Mouse (Mus musculus) C2C12 (cell line): ENCODE results near the gene Retn. TPM values are rescaled to one million over a fixed set of nuclear protein-coding genes. Genes with fewer than 3 reads are reported as not detected.

Experiments
- H3K27me3 ChIP-seq: one replicate; pipeline ENCODE4 v1.6.1; 2011; ENCODE audit not compliant: control insufficient read depth, insufficient read depth, insufficient read length
- H3K36me3 ChIP-seq: one replicate; pipeline ENCODE4 v1.6.1; 2011; ENCODE audit not compliant: control insufficient read depth, insufficient read depth
- H3K4me3 ChIP-seq: one replicate; pipeline ENCODE4 v1.5.1; 2011; ENCODE audit warnings: mild to moderate bottlenecking, control low read depth; ENCODE audit not compliant: poor library complexity, insufficient read depth, severe bottlenecking
- H3K79me2 ChIP-seq: one replicate; pipeline ENCODE4 v1.6.1; 2011; ENCODE audit not compliant: control insufficient read depth, insufficient read depth
- H3K79me3 ChIP-seq: one replicate; pipeline ENCODE4 v1.6.1; 2011; ENCODE audit warnings: low read depth, control low read depth
- H3ac ChIP-seq: one replicate; pipeline ENCODE3; 2011; ENCODE audit warnings: low read depth; ENCODE audit not compliant: control insufficient read depth, insufficient read length
- CEBPB ChIP-seq: IDR thresholded peaks from one replicate; pipeline ENCODE4 v1.6.1; 2011; ENCODE audit warnings: low read depth, mild to moderate bottlenecking, control low read depth, moderate library complexity
- CTCF ChIP-seq: IDR thresholded peaks from one replicate; pipeline ENCODE4 v1.5.1; 2011; ENCODE audit not compliant: control insufficient read depth, insufficient read depth, insufficient read length
- FOSL1 ChIP-seq: IDR thresholded peaks from one replicate; pipeline ENCODE4 v1.8.0; 2011; ENCODE audit warnings: mild to moderate bottlenecking, low read length; ENCODE audit not compliant: poor library complexity, insufficient read depth, severe bottlenecking
- MAX ChIP-seq: IDR thresholded peaks from one replicate; pipeline ENCODE4 v1.6.1; 2011; ENCODE audit warnings: mild to moderate bottlenecking, control low read depth
- MYOD1 ChIP-seq: IDR thresholded peaks from one replicate; pipeline ENCODE4 v1.6.1; 2011; ENCODE audit warnings: low read depth; ENCODE audit not compliant: control insufficient read depth, insufficient read length
- MYOG ChIP-seq: IDR thresholded peaks from one replicate; pipeline ENCODE4 v1.6.1; 2011; ENCODE audit not compliant: control insufficient read depth, insufficient read length; ENCODE audit errors: extremely low read depth
- USF1 ChIP-seq: IDR thresholded peaks from one replicate; pipeline ENCODE4 v1.6.1; 2011; ENCODE audit warnings: low read depth, mild to moderate bottlenecking, control low read depth, moderate library complexity
- polyA plus RNA-seq: library from polyadenylated mRNA; unstranded; fragments of >200 nt; fragmentation: generic; extraction: Trizol; gene quantifications from one replicate; pipeline ENCODE4 v1.2.1, GENCODE M21; 2012; ENCODE audit warnings: missing spikeins

The Retn gene
- polyA plus RNA-seq, 1 experiment = not detected

- Histone ChIP-seq H3ac (peak overlapping the region; percentile 54), H3K79me3 (peaks cover 30% of the 10 kb centered on the region), H3K36me3 (peaks cover 15% of the 10 kb centered on the region), H3K4me3 (peak overlapping the region; percentile 65), H3K79me2 (peaks cover 36% of the 10 kb centered on the region), H3K27me3 (no peaks in the 10 kb centered on the region)
- TF ChIP-seq USF1 (no peak), MYOD1 (no peak), MYOG (no peak), FOSL1 (no peak), CEBPB (no peak), CTCF (no peak)
These were observed 33.5 kb upstream of the Retn start for GRCm38 (mm10) chr8:3622119-3622518.

GRCm38 (mm10) chr8:3625445-3625844 lies 30.1 kb upstream of the Retn start, which contains the start of gene Pcp2:
Pcp2 (minus strand) TSS chr8:3625545.
- TF ChIP-seq MYOD1 (no peak), MAX (no peak), CTCF (no peak), FOSL1 (no peak), CEBPB (no peak), USF1 (no peak), MYOG (no peak)
- Histone ChIP-seq H3K36me3 (no peaks in the 10 kb centered on the region), H3ac (no peak within 1 kb of the TSS), H3K4me3 (no peak within 1 kb of the TSS), H3K27me3 (no peaks in the 10 kb centered on the region), H3K79me2 (peaks cover 7% of the 10 kb centered on the region), H3K79me3 (peaks cover 6% of the 10 kb centered on the region)

GRCm38 (mm10) chr8:3626971-3627370 lies 28.6 kb upstream of the Retn start:
- no peak overlapping the region for H3K4me3 ChIP-seq

GRCm38 (mm10) chr8:3628014-3628413 lies 27.6 kb upstream of the Retn start:
- Histone ChIP-seq H3K36me3 (no peaks in the 10 kb centered on the region), H3K27me3 (no peaks in the 10 kb centered on the region), H3ac (no peak overlapping the region), H3K79me3 (no peaks in the 10 kb centered on the region), H3K79me2 (no peaks in the 10 kb centered on the region), H3K4me3 (no peak overlapping the region)
- no peak for TF ChIP-seq MYOD1
- TF ChIP-seq USF1 = no peak
- TF ChIP-seq CEBPB = no peak
- no peak for TF ChIP-seq MYOG
- no peak for TF ChIP-seq MAX
- TF ChIP-seq CTCF = no peak
- no peak for TF ChIP-seq FOSL1

More at GRCm38 (mm10) chr8:3626971-3627370, 28.6 kb upstream of the Retn start:
- TF ChIP-seq MAX (no peak), USF1 (no peak), MYOD1 (no peak), FOSL1 (no peak)
- Histone ChIP-seq H3K79me3 (no peaks in the 10 kb centered on the region), H3K36me3 (no peaks in the 10 kb centered on the region), H3K27me3 (no peaks in the 10 kb centered on the region), H3ac (no peak overlapping the region), H3K79me2 (no peaks in the 10 kb centered on the region)

GRCm38 (mm10) chr8:3630647-3631477 lies 24.7 kb upstream of the Retn start, which contains the start of gene Stxbp2:
Stxbp2 (plus strand) TSS chr8:3630955.
- Histone ChIP-seq H3K36me3 (no peaks in the 10 kb centered on the region), H3K79me3 (no peaks in the 10 kb centered on the region), H3ac (peak within 1 kb of the TSS; percentile 55), H3K79me2 (no peaks in the 10 kb centered on the region), H3K27me3 (peaks cover 15% of the 10 kb centered on the region), H3K4me3 (peak within 1 kb of the TSS; percentile 34)
- TF ChIP-seq USF1 = no peak
- no peak for TF ChIP-seq FOSL1
- TF ChIP-seq MAX = no peak
- no peak for TF ChIP-seq CTCF
- no peak for TF ChIP-seq CEBPB
- TF ChIP-seq MYOG = no peak
- no peak for TF ChIP-seq MYOD1
